Mouse (Mus musculus) frontal cortex, postnatal 25 days (tissue): ENCODE results near the gene Npff.

Experiments used
- DNase-seq, 2 experiments: peaks; one replicate each; pipeline ENCODE4 v3.0.0; 2022; ENCODE audit warnings: low spot score in 2 of 2

Gene Npff

DNA sequence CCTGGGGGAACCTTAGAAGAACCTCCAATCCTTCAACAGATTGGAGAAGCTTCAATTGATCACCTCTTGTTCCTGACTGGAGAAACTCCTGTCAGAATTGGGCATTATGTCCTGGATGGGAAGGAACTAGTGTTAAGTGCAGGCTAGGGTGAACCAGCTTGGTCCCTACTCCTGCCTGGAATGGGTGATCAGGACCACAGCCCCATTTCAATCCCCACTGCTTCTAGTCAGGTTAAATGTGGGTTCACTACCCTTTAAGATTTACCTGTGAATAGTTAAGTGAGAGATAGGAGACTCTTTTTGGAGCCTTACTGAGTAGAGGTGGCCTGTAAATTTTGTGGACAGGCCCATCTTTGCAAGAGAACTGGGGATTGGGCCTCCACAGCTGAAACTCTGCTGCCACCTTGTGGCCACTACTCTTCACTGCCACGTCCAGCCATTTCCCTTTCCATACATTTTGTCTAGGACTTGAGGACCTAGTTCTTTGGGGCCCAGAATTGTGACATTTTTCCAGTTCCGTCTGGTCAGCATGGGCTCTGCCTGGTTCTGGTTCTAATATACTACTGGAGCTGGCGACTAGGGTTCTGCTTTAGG is at the start of gene Npff:
Npff (minus strand) TSS at position 51 of the 594 bp plus-strand sequence.
- DNase-seq, result peak; percentile 71 to 76

DNA sequence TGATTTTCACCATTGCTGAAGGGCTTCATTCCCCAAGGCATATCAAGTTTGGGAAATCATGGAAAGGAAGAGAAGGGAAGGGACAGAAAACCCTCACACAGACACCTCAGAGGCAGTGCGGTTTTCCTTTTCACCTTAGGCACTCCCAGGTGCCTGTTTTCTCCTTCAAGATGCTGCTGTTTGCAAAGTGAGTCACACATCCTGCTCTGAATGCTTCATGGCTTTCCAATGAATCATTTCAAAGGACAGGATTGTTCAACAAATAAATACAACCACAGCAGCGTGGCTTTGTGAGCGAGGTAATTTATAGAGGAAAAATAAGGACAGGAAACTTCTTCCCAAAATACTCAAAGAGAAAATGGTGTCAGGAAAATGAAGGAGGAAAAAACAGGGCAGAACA is 47.3 kb upstream of the Npff start:
- no peak for DNase-seq

DNA sequence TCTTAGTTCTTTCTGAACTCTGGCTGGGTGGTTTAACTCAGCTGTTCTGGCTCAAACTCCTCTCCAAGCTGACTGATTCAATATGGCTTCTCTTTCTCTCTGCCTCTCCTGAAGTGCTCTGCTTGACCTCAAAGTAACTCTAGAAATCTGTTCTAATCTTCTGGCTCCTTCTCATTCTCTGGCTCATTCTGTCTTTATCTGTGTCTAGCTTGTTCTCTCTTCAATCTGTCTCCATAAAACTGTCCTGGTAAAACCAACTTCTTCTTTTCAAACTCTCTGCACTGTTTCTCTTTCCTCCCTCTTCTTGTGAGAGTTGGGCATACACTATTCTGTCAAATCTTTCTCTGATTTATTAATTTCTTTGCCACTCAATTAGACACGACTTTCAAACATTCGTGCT is 43.1 kb upstream of the Npff start:
- DNase-seq, result no peak

DNA sequence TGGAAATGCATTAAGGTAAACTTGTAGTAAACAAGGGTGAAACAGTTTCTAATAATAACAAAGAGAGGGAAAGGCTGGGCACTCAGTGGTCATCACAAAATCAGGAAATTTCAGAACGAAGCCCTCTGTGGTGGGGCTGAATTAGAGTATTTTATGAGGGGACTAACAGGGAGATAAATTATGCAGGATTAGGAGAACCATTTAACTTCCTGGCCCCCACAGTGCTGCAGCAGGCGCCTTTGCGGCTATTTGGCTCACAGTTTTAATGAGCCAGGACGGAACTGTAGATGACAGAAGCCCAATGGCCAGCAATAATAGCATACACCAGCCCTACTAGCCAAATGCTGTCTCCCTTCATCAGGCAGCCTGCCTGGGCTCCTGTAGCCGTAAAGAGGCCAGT is 38.9 kb upstream of the Npff start:
- no peak for DNase-seq

DNA sequence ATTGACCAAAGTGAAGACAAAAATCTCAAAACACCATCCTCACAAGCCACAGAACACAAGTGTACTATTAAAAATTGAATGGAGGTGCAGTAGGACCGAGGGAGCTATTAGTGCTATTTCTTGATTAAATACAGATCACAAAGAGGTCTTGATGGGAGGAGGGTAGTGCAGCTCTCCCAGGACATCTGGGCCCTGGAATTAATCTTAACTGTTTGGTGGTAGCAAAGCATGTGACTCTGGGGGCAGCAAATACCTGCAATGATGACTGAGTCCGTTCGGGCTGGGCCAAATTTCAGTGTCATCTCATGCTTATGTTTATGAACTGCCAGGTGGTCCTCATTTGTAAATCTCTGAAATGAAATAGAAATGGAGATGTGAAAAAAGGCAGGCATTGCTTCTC is 38.3 kb upstream of the Npff start:
- DNase-seq, result no peak

DNA sequence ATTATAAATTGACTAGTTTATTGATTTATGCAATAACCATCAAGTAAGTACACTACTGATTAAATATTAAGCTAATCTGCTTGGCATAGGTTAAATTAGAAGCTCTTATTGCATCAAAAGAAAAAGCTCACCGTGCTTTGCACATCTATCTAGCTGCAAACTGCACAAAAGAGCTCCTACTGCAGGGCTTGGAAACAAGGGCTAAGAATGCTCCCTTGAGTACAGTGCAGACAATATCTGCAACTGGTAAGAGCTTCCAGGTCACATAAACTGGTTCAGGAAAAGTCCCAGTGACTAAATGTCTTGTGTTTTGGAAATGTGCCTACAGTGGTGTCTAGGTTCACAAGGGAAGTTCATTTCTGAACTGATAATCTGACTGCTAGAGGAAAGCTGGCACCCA is 37.7 kb upstream of the Npff start:
- DNase-seq, result no peak

DNA sequence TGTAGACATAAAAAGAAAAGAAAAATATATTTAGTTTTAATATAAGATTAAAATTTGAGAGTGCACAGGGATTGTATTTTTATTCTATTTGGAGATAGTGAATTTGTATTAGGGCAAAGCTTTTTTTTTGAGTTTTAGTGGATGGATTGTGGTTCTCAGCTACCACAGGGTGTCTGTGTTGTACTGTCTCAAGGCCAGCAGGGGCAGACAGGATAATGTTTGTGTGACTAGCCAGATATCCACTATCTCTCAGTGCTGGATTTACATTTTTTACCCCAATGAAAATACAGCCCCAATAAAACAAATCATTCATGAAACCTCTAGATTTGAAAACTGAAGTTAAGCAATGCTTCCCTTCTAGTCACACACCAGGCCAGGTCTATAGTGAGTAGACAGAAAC is 32.8 kb upstream of the Npff start:
- no peak for DNase-seq

DNA sequence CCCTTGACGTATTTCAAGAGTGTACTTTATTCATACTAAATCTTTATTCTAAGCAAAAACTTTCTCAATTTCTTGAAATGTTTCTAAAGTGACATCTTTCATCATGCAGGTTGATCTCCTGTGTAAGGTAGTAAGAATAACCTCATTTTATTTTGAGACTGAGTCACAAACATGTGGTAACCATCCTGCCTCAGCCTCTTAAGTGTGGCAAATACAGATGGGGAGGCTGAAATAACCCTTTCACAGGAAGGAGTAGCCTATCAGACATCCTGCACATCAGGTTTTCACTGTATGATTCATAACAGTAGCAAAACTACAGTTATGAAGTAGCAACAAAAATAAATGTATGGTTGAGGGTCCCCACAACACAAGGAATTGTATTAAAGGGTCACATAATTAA is 30.8 kb upstream of the Npff start:
- no peak for DNase-seq

DNA sequence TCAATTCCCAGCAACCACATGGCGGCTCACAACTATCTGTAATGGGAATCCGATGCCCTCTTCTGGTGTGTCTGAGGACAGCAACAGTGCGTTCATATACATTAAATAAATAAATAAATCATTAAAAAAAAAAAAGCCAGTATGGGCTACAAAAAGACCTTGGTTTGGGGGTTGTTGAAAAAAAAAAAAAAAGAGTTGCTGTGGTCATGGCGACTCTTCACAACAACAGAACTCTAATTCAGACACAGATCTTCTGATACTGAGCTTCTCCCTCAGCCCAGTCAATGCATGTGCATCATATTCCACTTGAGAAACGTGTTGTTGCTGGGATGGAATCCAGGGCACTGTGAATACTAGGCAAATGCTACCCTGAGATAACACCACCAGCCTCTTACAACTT is 27.9 kb upstream of the Npff start:
- DNase-seq, result no peak

DNA sequence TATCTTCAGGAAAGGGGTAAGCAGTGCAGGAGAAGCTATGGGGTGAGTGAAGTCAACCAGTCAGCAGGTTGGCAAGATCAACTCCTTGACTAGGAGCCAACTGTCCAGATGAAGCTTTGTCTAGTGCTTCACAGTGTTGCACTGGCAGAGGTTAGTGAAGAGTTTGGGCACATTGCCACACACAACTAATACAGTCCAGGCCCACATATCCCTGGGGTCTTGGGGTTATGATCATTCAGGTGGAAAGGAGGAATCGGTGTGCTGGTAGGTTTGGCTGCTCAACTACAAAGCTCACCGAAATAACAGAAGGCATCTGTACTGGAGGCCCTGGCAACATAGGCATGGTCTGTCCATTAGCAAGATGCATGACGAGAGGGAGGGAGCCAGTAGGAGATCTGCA is 22.7 kb upstream of the Npff start:
- no peak for DNase-seq

DNA sequence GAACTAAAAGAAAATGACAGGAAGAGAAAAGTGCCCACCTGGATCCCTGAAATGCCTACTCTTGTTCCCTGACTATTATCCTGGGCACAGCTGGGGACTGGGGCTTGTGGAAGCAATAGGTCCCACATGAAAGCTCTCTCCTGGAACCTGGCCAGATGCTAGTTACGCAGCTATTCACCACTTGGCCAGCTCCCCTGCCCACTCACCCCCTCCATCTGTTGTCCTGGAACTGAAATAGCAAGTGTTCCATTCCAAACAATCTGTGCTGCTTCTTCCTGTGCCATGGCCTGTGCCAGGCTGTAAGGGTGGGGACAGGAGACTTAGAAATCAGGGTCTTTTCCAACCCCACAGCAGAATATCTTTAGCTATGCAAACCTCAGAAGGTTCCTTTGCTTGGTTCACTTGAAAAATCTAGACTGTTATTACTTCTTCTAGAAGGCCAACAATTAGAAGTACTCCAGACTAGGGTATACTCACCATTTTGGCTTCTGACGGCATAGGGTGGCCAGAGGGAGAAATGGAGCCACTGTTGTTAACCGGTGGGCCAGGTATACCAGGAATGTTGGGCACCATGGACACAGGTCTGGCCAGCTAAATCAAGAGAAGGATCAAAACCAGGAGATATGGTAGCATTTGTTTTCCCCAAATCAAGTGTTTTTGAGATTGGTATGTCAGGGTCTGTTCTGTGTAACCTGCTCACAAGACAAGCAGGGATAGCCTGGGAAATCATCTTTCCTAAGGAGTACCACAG is 22.1 kb upstream of the Npff start:
- DNase-seq, result peak; percentile 29 to 64

DNA sequence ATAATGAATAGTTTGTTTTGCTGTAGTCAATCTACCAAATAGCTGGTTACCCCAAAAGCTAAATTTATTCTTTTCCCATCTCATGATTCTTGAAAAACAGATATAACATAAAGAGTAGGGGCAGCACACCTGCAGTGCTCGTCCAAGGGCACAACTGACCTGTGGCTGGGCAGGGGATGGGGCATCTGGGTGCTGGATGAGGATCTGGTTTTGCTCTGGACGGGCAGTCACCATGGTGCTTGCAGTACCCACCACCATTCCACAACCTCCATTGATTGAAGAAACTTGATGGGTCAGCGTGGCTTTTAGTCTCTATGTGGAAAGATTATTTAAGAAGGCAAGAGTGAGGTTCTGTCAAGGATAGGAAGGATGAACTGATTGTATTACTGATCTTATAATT is 21.5 kb upstream of the Npff start:
- DNase-seq, result no peak

DNA sequence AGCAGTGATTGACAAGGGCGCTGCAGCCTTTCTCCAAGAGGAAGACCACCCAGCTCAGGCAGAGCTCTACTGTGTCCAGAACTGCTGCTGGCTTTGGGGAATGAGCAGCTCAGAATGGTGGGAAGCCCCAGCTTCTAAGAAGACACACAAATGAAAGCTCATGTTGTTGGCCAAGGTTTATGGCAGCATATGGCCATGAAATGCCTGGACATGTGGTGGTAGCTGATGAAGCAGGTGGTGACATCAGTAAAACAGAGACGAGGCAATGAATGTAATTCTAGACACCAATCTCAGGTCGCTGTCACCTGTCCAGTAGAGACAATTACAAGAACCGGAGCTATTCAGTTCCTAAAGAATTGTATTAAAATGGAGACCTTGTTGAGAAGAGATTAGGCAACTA is 20.1 kb upstream of the Npff start:
- DNase-seq, result no peak

DNA sequence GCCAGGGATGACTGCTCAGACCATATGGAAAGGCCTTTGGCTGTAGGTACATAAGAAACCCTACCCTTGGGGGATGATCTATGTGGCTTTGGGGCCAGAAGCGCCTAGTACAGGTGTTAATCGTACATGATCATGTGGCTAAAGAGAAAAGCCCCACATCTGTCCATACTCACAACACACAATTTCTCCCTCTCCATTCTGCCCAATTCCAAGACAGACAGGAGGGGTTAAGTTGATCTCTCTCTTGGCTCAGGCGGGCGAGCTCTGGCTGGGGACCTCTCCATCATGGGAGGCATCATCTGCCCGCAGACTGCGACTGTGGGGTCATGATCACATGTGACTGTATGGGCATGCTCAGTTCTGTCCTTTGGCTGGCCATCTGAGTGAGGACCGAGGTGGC is 9.2 kb upstream of the Npff start:
- DNase-seq, result no peak

DNA sequence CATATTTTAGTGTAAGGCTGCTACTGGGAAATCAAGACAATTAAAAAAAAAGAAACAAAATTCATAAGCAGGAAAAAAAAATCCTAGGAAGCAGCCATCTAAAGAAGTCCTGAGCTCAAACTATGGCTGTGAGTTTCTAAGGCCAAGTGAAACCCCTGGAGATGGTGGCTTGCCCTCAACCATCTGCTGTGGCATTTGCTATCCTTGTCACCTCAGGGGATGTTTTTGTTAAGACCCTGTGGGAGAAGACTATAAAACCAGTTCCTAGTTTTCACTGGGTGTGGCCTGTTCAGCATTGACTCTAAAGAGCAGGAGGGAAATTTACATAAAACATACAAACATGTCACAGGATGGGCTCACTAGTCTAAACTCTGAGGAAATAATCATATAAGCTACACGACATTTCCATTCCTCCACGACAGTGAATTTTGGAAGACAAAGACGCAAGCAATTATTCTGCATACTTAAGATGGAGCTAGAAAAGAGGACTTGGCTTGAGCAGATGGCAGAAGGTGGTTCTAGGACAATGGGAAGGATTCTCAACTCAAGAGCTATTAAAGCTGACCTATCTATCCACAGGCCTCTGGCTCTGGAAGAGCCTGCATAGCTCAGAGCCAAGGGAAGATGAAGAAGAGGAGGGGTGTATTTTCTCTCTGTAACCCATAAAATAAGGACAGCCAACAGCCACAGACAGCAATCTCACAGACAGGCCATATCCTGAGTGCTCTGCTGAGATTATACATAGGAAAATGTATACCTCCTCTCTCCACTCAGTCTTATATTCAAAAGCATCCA is 7.6 kb upstream of the Npff start:
- no peak for DNase-seq

DNA sequence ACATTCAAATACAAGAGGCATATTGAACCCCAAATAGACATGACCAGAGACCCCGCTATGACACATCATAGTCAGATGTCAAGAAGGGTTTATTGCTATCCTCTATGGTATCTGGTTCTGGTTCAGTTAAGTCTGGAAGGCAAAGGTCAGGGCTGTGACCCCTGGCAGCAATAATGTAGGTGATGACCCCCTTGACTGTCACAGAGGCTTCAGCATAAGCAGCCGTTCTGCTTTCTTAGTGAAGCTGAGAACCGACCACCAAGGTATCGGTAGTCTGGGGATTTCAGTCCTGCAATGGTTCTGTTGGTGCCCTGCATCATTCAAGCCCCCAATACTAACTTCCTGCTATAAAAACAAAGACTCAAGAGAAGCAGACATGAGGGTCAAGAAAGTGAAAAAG is 6.8 kb upstream of the Npff start:
- no peak for DNase-seq

DNA sequence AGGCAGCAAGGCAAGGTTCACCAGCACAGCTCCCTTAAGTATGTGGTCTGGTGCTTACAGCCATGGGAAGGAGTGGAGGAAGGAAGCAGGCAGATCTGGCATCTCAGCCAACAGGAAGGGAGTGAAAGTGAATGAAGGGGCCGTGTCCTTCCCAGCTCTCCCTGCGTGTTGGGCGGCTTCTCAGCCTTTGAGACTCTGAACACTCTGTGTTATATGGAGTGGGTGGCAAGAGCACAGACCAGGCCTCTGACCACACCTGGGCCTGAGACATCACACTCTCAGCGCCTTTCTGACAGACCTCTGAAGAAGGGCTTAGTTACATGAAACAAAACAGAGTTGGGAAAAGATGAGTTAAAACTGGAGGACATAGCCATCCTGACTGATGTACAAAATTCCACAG is 5.8 kb upstream of the Npff start:
- no peak for DNase-seq

DNA sequence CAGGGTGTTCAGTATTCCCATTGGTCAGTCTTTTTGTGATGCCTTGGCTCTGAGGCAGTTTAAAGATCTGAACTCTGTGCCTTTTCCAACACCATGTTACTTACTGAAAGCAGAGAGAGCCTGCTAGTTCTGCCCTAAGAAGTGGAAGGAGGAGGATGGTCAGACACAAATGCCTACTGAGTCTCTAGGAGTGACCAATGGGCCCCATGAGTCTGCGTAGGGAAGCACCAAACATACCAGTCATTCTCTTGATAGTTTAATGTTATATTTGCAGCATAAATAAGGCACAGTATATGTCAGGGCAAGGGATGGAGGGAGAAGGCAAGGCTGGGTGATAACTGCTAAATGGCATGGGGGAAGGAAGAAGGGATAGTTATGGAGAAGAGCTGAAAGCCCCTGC is 3.7 kb upstream of the Npff start:
- no peak for DNase-seq

DNA sequence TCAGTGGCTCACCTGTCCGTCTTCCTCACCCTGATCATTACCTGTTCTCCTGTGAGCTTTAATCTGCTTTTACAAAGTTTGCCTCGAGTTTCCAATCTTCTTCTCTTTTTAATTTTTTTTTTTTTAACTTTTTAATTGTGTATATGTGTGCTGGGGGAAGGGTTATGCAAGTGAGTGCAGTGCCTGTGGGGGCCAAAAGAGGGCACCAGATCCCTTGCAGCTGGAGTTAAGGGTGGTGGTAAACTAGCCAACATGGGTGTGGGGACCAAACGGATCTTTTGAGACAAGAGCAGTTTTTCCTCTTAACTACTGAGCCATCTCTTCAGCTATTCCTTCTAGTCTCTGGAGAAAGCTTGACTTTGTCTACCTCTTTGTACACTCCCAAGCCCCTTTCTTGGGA is 3.2 kb upstream of the Npff start:
- DNase-seq, result no peak

DNA sequence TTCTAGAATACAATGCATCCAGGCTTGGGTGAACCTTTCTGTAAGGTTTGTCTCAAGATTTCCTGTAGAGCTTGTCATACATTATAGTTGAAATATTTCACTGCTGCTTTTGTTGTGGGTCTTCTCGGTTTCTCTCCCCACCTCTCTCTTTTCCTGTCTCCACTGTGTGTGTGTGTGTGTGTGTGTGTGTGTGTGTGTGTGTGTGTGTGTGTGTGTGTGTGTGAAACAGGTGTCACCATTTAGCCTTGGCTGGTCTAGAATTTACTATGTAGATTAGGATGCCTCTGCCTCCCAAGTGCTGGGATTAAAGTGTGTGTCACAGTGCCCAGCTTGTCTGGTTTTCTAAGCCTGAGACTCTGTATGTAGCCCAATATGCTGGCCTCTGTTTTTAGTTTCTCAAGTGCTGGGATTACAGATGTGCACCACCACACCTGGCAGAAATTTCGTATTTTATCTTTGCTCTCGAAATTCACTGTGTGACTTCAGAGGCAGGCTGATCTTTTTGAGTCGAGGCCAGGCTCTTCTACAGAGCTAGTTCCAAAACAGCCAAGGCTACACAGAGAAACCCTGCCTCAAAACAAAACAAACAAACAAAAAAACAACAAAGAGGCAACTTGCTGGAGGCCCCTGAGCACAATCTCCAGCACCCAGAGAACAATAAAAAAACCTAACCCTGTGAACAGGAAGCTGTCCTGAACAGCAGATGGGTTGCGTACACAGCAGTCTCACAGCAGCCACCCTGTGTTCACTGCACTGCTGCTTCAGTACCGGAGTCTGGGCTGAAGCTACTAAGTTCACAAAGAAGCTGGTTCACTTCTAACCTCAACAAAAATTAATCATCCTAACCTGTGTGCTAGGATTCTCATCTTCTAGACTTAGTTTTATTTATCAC is 1.6 kb upstream of the Npff start:
- no peak for DNase-seq

DNA sequence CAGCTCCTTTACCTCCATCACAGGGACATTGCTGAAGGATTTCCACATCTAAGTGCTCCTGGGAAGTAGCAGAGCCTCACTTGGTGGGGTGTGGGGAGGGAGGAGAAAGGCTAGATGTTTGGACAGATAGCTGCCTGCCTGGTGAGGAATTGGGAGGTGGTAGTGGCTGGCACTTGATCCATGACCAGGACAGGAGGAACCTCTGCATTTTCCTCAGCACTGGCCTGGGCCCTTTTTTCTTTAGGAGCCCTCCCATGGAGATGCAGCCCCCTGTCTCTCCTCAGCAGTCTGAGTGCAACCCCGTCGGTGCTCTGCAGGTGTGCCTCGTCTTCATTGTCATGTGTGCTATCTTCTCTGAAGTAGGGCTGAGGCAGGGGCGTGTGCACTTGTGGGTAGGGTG is 3.3 kb downstream of the Npff start:
- DNase-seq, result no peak

DNA sequence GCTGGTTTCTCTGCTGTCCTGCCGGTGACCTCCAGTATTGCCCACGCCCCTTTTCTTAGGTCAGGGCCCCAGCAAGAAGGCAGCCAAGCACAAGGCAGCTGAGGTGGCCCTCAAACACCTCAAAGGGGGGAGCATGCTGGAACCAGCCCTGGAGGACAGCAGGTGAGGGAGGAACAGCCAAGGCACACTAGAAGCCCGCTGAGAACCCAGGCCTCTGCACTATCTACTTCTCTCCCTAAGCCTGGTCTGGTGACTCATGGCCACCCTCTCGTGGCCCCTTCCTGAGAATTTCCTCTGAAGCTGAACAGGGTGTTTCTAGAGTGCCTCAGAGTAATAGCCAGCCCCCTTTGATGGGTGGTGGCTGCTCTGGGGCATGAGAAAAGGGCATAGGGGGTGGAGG is 4.3 kb downstream of the Npff start:
- no peak for DNase-seq
